Mouse (Mus musculus) bone marrow, adult 2 months (tissue): ENCODE measurements around the gene Gabbr1.

Source experiments
- CTCF ChIP-seq: fragments of 200-500 bp; IDR thresholded peaks from 2 replicates; pipeline ENCODE4 v1.5.1; 2011; ENCODE audit warnings: low read length, control low read depth; ENCODE audit not compliant: control insufficient read depth, insufficient read depth
- POLR2A ChIP-seq: fragments of 200-500 bp; IDR thresholded peaks from 2 replicates; pipeline ENCODE4 v1.6.1; 2011; ENCODE audit warnings: low read depth, mild to moderate bottlenecking, control low read depth, low read length, borderline replicate concordance; ENCODE audit not compliant: control insufficient read depth

DNA sequence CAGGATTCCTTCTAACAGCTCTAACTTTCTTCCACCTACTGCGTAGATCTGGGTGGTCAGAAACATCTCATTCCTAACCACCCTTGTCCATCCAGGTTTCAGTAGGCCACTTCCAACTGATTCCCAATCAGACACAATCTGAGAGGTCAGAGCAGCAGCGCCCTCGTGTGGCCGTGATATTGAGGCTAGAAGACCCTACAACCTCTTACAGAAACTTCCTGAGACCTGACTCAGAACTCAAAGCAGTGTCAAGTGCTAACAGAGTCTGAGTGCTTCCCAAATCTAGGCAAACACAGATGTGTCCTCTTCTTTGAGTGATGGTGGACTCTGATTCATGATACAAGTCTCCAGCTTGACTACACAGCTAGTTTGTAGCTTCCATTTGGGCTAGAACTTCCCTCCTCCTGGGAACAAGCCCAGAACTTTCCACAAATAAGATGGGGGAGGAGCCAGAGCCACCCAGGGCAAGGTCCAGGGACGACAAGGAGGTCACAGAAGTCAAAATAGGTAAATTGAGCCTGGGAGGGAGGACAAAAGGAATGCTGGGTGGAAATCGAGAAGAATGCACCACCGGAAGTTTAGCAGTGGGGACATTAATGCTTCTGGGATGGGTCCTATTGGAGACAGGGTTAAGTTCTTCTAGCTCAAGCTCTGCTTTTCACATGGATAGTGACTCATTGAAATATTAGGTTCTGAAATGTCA is 48.6 kb upstream of the Gabbr1 start:
- TF ChIP-seq CTCF: peak; percentile 80
- no peak for TF ChIP-seq POLR2A
